Mouse (Mus musculus) thymus, adult 2 months (tissue): ENCODE data around the gene Osgin1. TPM values are rescaled to one million over a fixed set of nuclear protein-coding genes. Genes with fewer than 3 reads are reported as not detected.

Source experiments
- DNase-seq: peaks from one replicate; pipeline ENCODE4 v3.0.0; 2021
- H3K27ac ChIP-seq: fragments of 200-500 bp; 2 replicates; pipeline ENCODE4 v1.5.1; 2012; ENCODE audit warnings: low read length, control low read depth; ENCODE audit not compliant: control insufficient read depth, insufficient read depth
- H3K27me3 ChIP-seq: fragments of 200-500 bp; 2 replicates; pipeline ENCODE4 v1.6.1; 2012; ENCODE audit warnings: mild to moderate bottlenecking, low read length, moderate library complexity, mixed read lengths; ENCODE audit not compliant: control insufficient read depth, insufficient read depth
- H3K36me3 ChIP-seq: fragments of 200-500 bp; 2 replicates; pipeline ENCODE4 v1.6.1; 2012; ENCODE audit warnings: mild to moderate bottlenecking, low read length, moderate library complexity; ENCODE audit not compliant: control insufficient read depth, insufficient read depth
- H3K4me1 ChIP-seq: fragments of 200-500 bp; replicated peaks from 2 replicates; pipeline ENCODE4 v1.6.1; 2012; ENCODE audit warnings: low read length; ENCODE audit not compliant: control insufficient read depth, insufficient read depth
- H3K4me3 ChIP-seq: fragments of 200-500 bp; 2 replicates; pipeline ENCODE4 v1.5.1; 2012; ENCODE audit warnings: mild to moderate bottlenecking, low read length, control low read depth, moderate library complexity; ENCODE audit not compliant: control insufficient read depth, insufficient read depth
- CTCF ChIP-seq: fragments of 200-500 bp; IDR thresholded peaks from 2 replicates; pipeline ENCODE4 v1.5.1; 2012; ENCODE audit warnings: mild to moderate bottlenecking, control low read depth, low read length, moderate library complexity, borderline replicate concordance; ENCODE audit not compliant: control insufficient read depth, poor library complexity, insufficient read depth; ENCODE audit errors: extremely low read depth
- POLR2A ChIP-seq: fragments of 200-500 bp; IDR thresholded peaks from 2 replicates; pipeline ENCODE4 v1.6.1; 2012; ENCODE audit warnings: mild to moderate bottlenecking, low read length, control low read depth, moderate library complexity; ENCODE audit not compliant: control insufficient read depth, poor library complexity, insufficient read depth; ENCODE audit errors: extremely low read depth
- WGBS: fragments of 180-500 bp; shearing (Covaris S2); methylation state at CpG from one replicate; pipeline ENCODE4 v1.1.7; 2018; 5-methylcytosine and 5-hydroxymethylcytosine counted together
- polyA plus RNA-seq: library from polyadenylated mRNA; depleted of rRNA; stranded (reverse); fragments of >200 nt; gene quantifications from 2 replicates; pipeline ENCODE4 v1.2.3, GENCODE M21; 2012

Osgin1 gene
- polyA plus RNA-seq, 1 experiment, result 7.8 TPM

GRCm38 (mm10) chr8:119439893-119440249 lies 5.9 kb downstream of the Osgin1 start:
- WGBS, result 77% methylated on average over 7 of the region's 7 CpGs
- Histone ChIP-seq H3K27ac (no peak overlapping the region), H3K27me3 (no peaks in the 10 kb centered on the region), H3K4me3 (no peak overlapping the region), H3K4me1 (peaks cover 13% of the 10 kb centered on the region), H3K36me3 (no peaks in the 10 kb centered on the region)
- DNase-seq, result no peak
- no peak for TF ChIP-seq CTCF
- no peak for TF ChIP-seq POLR2A

- 45% methylated on average over 16 of the region's 16 CpGs for WGBS
- H3K36me3 ChIP-seq, result no peaks in the 10 kb centered on the region
- TF ChIP-seq CTCF (peak; percentile 84), POLR2A (no peak)
- peak; percentile 46 for DNase-seq
- H3K4me1 ChIP-seq, result peaks cover 13% of the 10 kb centered on the region
- H3K4me3 ChIP-seq, result no peak overlapping the region
- no peak overlapping the region for H3K27ac ChIP-seq
- no peaks in the 10 kb centered on the region for H3K27me3 ChIP-seq
These were observed 6.5 kb downstream of the Osgin1 start for GRCm38 (mm10) chr8:119440250-119440951.

- H3K4me1 ChIP-seq, result peaks cover 13% of the 10 kb centered on the region
- H3K36me3 ChIP-seq, result no peaks in the 10 kb centered on the region
- H3K4me3 ChIP-seq, result no peak overlapping the region
- TF ChIP-seq POLR2A, result no peak
- no peak for TF ChIP-seq CTCF
- H3K27ac ChIP-seq, result no peak overlapping the region
- DNase-seq, result no peak
- H3K27me3 ChIP-seq, result no peaks in the 10 kb centered on the region; the same call in 1 of the 2 replicates
- 35% methylated on average over 1 of the region's 1 CpGs for WGBS
These were observed 7.0 kb downstream of the Osgin1 start for GRCm38 (mm10) chr8:119440952-119441270.

- TF ChIP-seq POLR2A (no peak), CTCF (no peak)
- DNase-seq, result no peak
- no peak overlapping the region for H3K27ac ChIP-seq
- WGBS, result 77% methylated on average over 5 of the region's 5 CpGs
- no peaks in the 10 kb centered on the region for H3K36me3 ChIP-seq
- no peaks in the 10 kb centered on the region; the same call in 1 of the 2 replicates for H3K27me3 ChIP-seq
- no peak overlapping the region for H3K4me3 ChIP-seq
- peaks cover 16% of the 10 kb centered on the region for H3K4me1 ChIP-seq
These were observed 8.1 kb downstream of the Osgin1 start for GRCm38 (mm10) chr8:119442013-119442412.

GRCm38 (mm10) chr8:119442970-119443369 lies 9.0 kb downstream of the Osgin1 start:
- H3K27me3 ChIP-seq, result peaks cover 4% of the 10 kb centered on the region; the same call in 1 of the 2 replicates
- H3K4me1 ChIP-seq, result peaks cover 16% of the 10 kb centered on the region
- no peaks in the 10 kb centered on the region for H3K36me3 ChIP-seq
- no peak overlapping the region for H3K4me3 ChIP-seq
- TF ChIP-seq CTCF, result no peak
- TF ChIP-seq POLR2A, result no peak
- no peak overlapping the region for H3K27ac ChIP-seq
- over 99% methylated on average over 8 of the region's 8 CpGs for WGBS
- DNase-seq, result no peak

- Histone ChIP-seq H3K4me3 (no peak within 1 kb of the TSS), H3K36me3 (no peaks in the 10 kb centered on the region), H3K27me3 (peaks cover 5% of the 10 kb centered on the region; the same call in 1 of the 2 replicates), H3K27ac (no peak within 1 kb of the TSS), H3K4me1 (0 out of 2 replicates have a peak, but pooled peaks cover 3% of the 10 kb centered on the region)
- 9% methylated on average over 50 of the region's 52 CpGs for WGBS
- peak; percentile 73 for DNase-seq
- peak; percentile 66; the same call in 1 of the 2 replicates for TF ChIP-seq CTCF
- TF ChIP-seq POLR2A, result no peak
These were observed 12.5 kb downstream of the Osgin1 start, which contains the start of gene Necab2 for GRCm38 (mm10) chr8:119446211-119446989. Gene Necab2, plus strand, starts transcription at chr8:119446719.
